Mouse (Mus musculus) heart, postnatal 0 days (tissue): ENCODE results near the gene Aldh6a1.

Experiments
- CTCF ChIP-seq: IDR thresholded peaks from 2 replicates; pipeline ENCODE4 v1.5.1; 2016; ENCODE audit warnings: antibody characterized with exemption, control low read depth, low read depth
- EP300 ChIP-seq: IDR thresholded peaks from 2 replicates; pipeline ENCODE4 v1.6.1; 2016; ENCODE audit warnings: antibody characterized with exemption, low read depth

- TF ChIP-seq EP300 (no peak), CTCF (no peak)
Measured at GRCm38 (mm10) chr12:84438697-84439096, 12.1 kb downstream of the Aldh6a1 start.
